Mouse (Mus musculus): ENCODE measurements around the gene Hadhb.

Gene Hadhb

GRCm38 (mm10) chr5:30232271-30232971, 77.4 kb downstream of the Hadhb start, which contains the start of gene Selenoi:
Gene Selenoi, plus strand, starts transcription at chr5:30232581.
- in situ Hi-C loops (cut with MboI, MseI): loop anchor here (25.0 kb wide), 1 partner anchor 430 kb away; the partner anchor contains the start of gene Cenpa

GRCm38 (mm10) chr5:30233042-30233441, 78.0 kb downstream of the Hadhb start:
- in situ Hi-C loops (cut with MboI, MseI): loop anchor here (25.0 kb wide), 1 partner anchor 429 kb away; the partner anchor contains the start of gene Cenpa

- in situ Hi-C loops (cut with MboI, MseI): loop anchor here (25.0 kb wide), 1 partner anchor 428 kb away; the partner anchor contains the start of gene Cenpa
Measured at GRCm38 (mm10) chr5:30233979-30234378, 78.9 kb downstream of the Hadhb start.
